Comparison of ENCODE assay signal across 16 mouse cellular contexts in genomic region chr10:70532249-70532648, GRCm38 (mm10).
DNase-seq lines count a peak whose midpoint lies in the region; ATAC-seq and TF ChIP-seq lines count a peak whose summit lies in the region.
"Had no signal": no experiment of that assay in that cellular context is flagged by ENCODE, and none has a peak within 500 bp of the region (broad histone marks: within the 10 kb centered on the region; RNA-seq: fewer than 3 reads in every experiment).

No protein-coding gene starts in this region.

- H3K27ac ChIP-seq in forebrain, postnatal 0 days (ENCODE audit: low read depth, low read length), result peak overlapping the region; percentile 40; the same call in 1 of the 2 replicates
- H3K27ac ChIP-seq in liver, embryonic 11.5 days (ENCODE audit: low read depth, low read length), result no peak overlapping the region

- no peak overlapping the region for H3K4me3 ChIP-seq in forebrain, postnatal 0 days (ENCODE audit: low read depth, low read length)
- no peak overlapping the region for H3K4me3 ChIP-seq in liver, embryonic 11.5 days (ENCODE audit: low read depth, low read length)
- H3K4me3 ChIP-seq: erythroblast, embryonic 14.5 days had no signal

- H3K4me1 ChIP-seq in forebrain, postnatal 0 days (ENCODE audit: insufficient read depth), result no peaks in the 10 kb centered on the region
- no peaks in the 10 kb centered on the region for H3K4me1 ChIP-seq in liver, embryonic 11.5 days (replicated peaks; ENCODE audit: control insufficient read depth, insufficient read depth, low read length)

- H3K36me3 ChIP-seq in forebrain, postnatal 0 days (ENCODE audit: insufficient read depth), result 0 out of 2 replicates have a peak, but pooled peaks cover 15% of the 10 kb centered on the region
- no peaks in the 10 kb centered on the region for H3K36me3 ChIP-seq in liver, embryonic 11.5 days (ENCODE audit: control insufficient read depth, insufficient read depth, low read length)

- no peaks in the 10 kb centered on the region for H3K9me3 ChIP-seq in forebrain, postnatal 0 days (ENCODE audit: low read length)
- no peaks in the 10 kb centered on the region for H3K9me3 ChIP-seq in liver, embryonic 11.5 days (ENCODE audit: control insufficient read depth, low read length)

- intact Hi-C loops in left cerebral cortex, postnatal 10 days (cut with DNase I), result loop anchor here (5.0 kb wide), 1 partner anchor 90 kb away; the partner anchor contains the start of gene Fam13c

- WGBS in forebrain, postnatal 0 days, result 50% methylated on average over 9 of the region's 9 CpGs
- WGBS in liver, embryonic 11.5 days, result 84% methylated on average over 9 of the region's 9 CpGs

- no peak for TF ChIP-seq CTCF in brain, embryonic 14.5 days (IDR thresholded peaks at IDR 0.05; ENCODE audit: borderline replicate concordance, extremely low read depth, insufficient read depth, insufficient read length)
- TF ChIP-seq CTCF in forebrain, postnatal 0 days (IDR thresholded peaks at IDR 0.05; ENCODE audit: low read depth), result no peak

- peak; percentile 42 to 60 for DNase-seq in left cerebral cortex, postnatal 10 days (ENCODE audit: extremely low spot score in 1 of 2, low spot score in 2 of 2)
- no peak for DNase-seq in left cerebral cortex, adult 11 months (ENCODE audit: low spot score)
- peak; percentile 84 for DNase-seq in brain, embryonic 14.5 days (ENCODE audit: low read depth)
- DNase-seq in cerebellum, adult 11 months, result peak; percentile 70
- DNase-seq in forebrain, postnatal 0 days, result peak; percentile 84
- no peak for DNase-seq in adrenal gland, postnatal 36 days
- no peak for DNase-seq in kidney, postnatal 25 days
- DNase-seq in liver, embryonic 11.5 days (ENCODE audit: low spot score), result no peak
- DNase-seq: adrenal gland, postnatal 14 days; embryo, embryonic 11 days; gastrocnemius, postnatal 25 days; kidney, postnatal 4 days; thymus, adult 2 months had no signal

- no peaks in the 10 kb centered on the region for H3K27me3 ChIP-seq in forebrain, postnatal 0 days (ENCODE audit: insufficient read depth, low read length)
- H3K27me3 ChIP-seq in liver, embryonic 11.5 days (replicated peaks; ENCODE audit: control insufficient read depth, insufficient read depth, low read length), result no peaks in the 10 kb centered on the region

- TF ChIP-seq POLR2A in brain, embryonic 14.5 days (IDR thresholded peaks at IDR 0.05; ENCODE audit: borderline replicate concordance, extremely low read depth, insufficient read depth, insufficient read length, poor library complexity, severe bottlenecking), result no peak

- no peak overlapping the region for H3K9ac ChIP-seq in forebrain, postnatal 0 days
- H3K9ac ChIP-seq in liver, embryonic 11.5 days (ENCODE audit: low read depth, low read length), result no peak overlapping the region

- ATAC-seq in forebrain, postnatal 0 days, result peak; percentile 92
- no peak for ATAC-seq in liver, embryonic 11.5 days (replicated peaks; ENCODE audit: low FRiP score)
- ATAC-seq: intestine, postnatal 0 days; lung, postnatal 0 days had no signal

- no peak overlapping the region for H3K4me2 ChIP-seq in forebrain, postnatal 0 days (ENCODE audit: low read depth)
- H3K4me2 ChIP-seq in liver, embryonic 11.5 days, result no peak overlapping the region

Comparison
In these comparisons a context has a peak if more than half of its experiments do, and no peak if none do; other contexts are left out.
1. DNase-seq: peak in left cerebral cortex, postnatal 10 days (2 of 2), brain, embryonic 14.5 days (single experiment), cerebellum, adult 11 months (single experiment) and forebrain, postnatal 0 days (single experiment); none in left cerebral cortex, adult 11 months (single experiment), adrenal gland, postnatal 36 days (0 of 2), kidney, postnatal 25 days (0 of 2) and liver, embryonic 11.5 days (single experiment).